Mouse (Mus musculus): ENCODE measurements around the gene Abhd14b. TPM values are rescaled to one million over a fixed set of nuclear protein-coding genes. Genes with fewer than 3 reads are reported as not detected.

The Abhd14b gene
- polyA plus RNA-seq, 1 experiment: 29.3 TPM

- no peaks in the 10 kb centered on the region for H3K27me3 ChIP-seq (ENCODE audit: control insufficient read depth, insufficient read depth, low read length)
- peaks cover 26% of the 10 kb centered on the region for H3K4me1 ChIP-seq (replicated peaks; ENCODE audit: control insufficient read depth, insufficient read depth, low read length)
- no peak for DNase-seq
- no peak overlapping the region for H3K4me3 ChIP-seq (ENCODE audit: control insufficient read depth, insufficient read depth, low read length)
- TF ChIP-seq CTCF (IDR thresholded peaks at IDR 0.05; ENCODE audit: borderline replicate concordance, control insufficient read depth, extremely low read depth, insufficient read depth, low read length, poor library complexity) (no peak), POLR2A (IDR thresholded peaks at IDR 0.05; ENCODE audit: control insufficient read depth, extremely low read depth, insufficient read depth, low read length, poor library complexity) (no peak)
- H3K36me3 ChIP-seq (ENCODE audit: control insufficient read depth, insufficient read depth, low read length): no peaks in the 10 kb centered on the region
- no peak overlapping the region for H3K27ac ChIP-seq (ENCODE audit: control insufficient read depth, insufficient read depth, low read length)
- WGBS: 95% methylated on average over 4 of the region's 4 CpGs
These were observed 25.1 kb downstream of the Abhd14b start for GRCm38 (mm10) chr9:106472321-106472720.

GRCm38 (mm10) chr9:106473081-106473752 is 26.0 kb downstream of the Abhd14b start:
- no peaks in the 10 kb centered on the region for H3K27me3 ChIP-seq (ENCODE audit: control insufficient read depth, insufficient read depth, low read length)
- no peak overlapping the region for H3K27ac ChIP-seq (ENCODE audit: control insufficient read depth, insufficient read depth, low read length)
- no peak for DNase-seq
- H3K4me3 ChIP-seq (ENCODE audit: control insufficient read depth, insufficient read depth, low read length): no peak overlapping the region
- peaks cover 35% of the 10 kb centered on the region for H3K4me1 ChIP-seq (replicated peaks; ENCODE audit: control insufficient read depth, insufficient read depth, low read length)
- H3K36me3 ChIP-seq (ENCODE audit: control insufficient read depth, insufficient read depth, low read length): no peaks in the 10 kb centered on the region
- WGBS: 96% methylated on average over 16 of the region's 16 CpGs
- TF ChIP-seq POLR2A (IDR thresholded peaks at IDR 0.05; ENCODE audit: control insufficient read depth, extremely low read depth, insufficient read depth, low read length, poor library complexity): no peak
- no peak for TF ChIP-seq CTCF (IDR thresholded peaks at IDR 0.05; ENCODE audit: borderline replicate concordance, control insufficient read depth, extremely low read depth, insufficient read depth, low read length, poor library complexity)

GRCm38 (mm10) chr9:106473753-106474105 is 26.5 kb downstream of the Abhd14b start:
- no peak for TF ChIP-seq CTCF (IDR thresholded peaks at IDR 0.05; ENCODE audit: borderline replicate concordance, control insufficient read depth, extremely low read depth, insufficient read depth, low read length, poor library complexity)
- no peak for TF ChIP-seq POLR2A (IDR thresholded peaks at IDR 0.05; ENCODE audit: control insufficient read depth, extremely low read depth, insufficient read depth, low read length, poor library complexity)
- Histone ChIP-seq H3K4me1 (replicated peaks; ENCODE audit: control insufficient read depth, insufficient read depth, low read length) (peaks cover 36% of the 10 kb centered on the region), H3K27me3 (ENCODE audit: control insufficient read depth, insufficient read depth, low read length) (no peaks in the 10 kb centered on the region), H3K27ac (ENCODE audit: control insufficient read depth, insufficient read depth, low read length) (no peak overlapping the region), H3K36me3 (ENCODE audit: control insufficient read depth, insufficient read depth, low read length) (no peaks in the 10 kb centered on the region), H3K4me3 (ENCODE audit: control insufficient read depth, insufficient read depth, low read length) (no peak overlapping the region)
- 99% methylated on average over 5 of the region's 5 CpGs for WGBS
- DNase-seq: no peak

GRCm38 (mm10) chr9:106474456-106474855 is 27.2 kb downstream of the Abhd14b start:
- peak; percentile 64 for DNase-seq
- no peaks in the 10 kb centered on the region for H3K36me3 ChIP-seq (ENCODE audit: control insufficient read depth, insufficient read depth, low read length)
- H3K27ac ChIP-seq (ENCODE audit: control insufficient read depth, insufficient read depth, low read length): no peak overlapping the region
- no peak overlapping the region for H3K4me3 ChIP-seq (ENCODE audit: control insufficient read depth, insufficient read depth, low read length)
- TF ChIP-seq CTCF (IDR thresholded peaks at IDR 0.05; ENCODE audit: borderline replicate concordance, control insufficient read depth, extremely low read depth, insufficient read depth, low read length, poor library complexity) (peak; percentile 52; the same call in 1 of the 2 replicates), POLR2A (IDR thresholded peaks at IDR 0.05; ENCODE audit: control insufficient read depth, extremely low read depth, insufficient read depth, low read length, poor library complexity) (no peak)
- peaks cover 35% of the 10 kb centered on the region for H3K4me1 ChIP-seq (replicated peaks; ENCODE audit: control insufficient read depth, insufficient read depth, low read length)
- H3K27me3 ChIP-seq (ENCODE audit: control insufficient read depth, insufficient read depth, low read length): no peaks in the 10 kb centered on the region
- WGBS: 48% methylated on average over 6 of the region's 6 CpGs

GRCm38 (mm10) chr9:106475046-106475445 is 27.8 kb downstream of the Abhd14b start:
- H3K27ac ChIP-seq (ENCODE audit: control insufficient read depth, insufficient read depth, low read length): no peak overlapping the region
- peaks cover 31% of the 10 kb centered on the region for H3K4me1 ChIP-seq (replicated peaks; ENCODE audit: control insufficient read depth, insufficient read depth, low read length)
- no peaks in the 10 kb centered on the region for H3K27me3 ChIP-seq (ENCODE audit: control insufficient read depth, insufficient read depth, low read length)
- no peaks in the 10 kb centered on the region for H3K36me3 ChIP-seq (ENCODE audit: control insufficient read depth, insufficient read depth, low read length)
- TF ChIP-seq POLR2A (IDR thresholded peaks at IDR 0.05; ENCODE audit: control insufficient read depth, extremely low read depth, insufficient read depth, low read length, poor library complexity): no peak
- TF ChIP-seq CTCF (IDR thresholded peaks at IDR 0.05; ENCODE audit: borderline replicate concordance, control insufficient read depth, extremely low read depth, insufficient read depth, low read length, poor library complexity): no peak
- peak; percentile 32 for DNase-seq
- 78% methylated on average over 7 of the region's 7 CpGs for WGBS
- no peak overlapping the region for H3K4me3 ChIP-seq (ENCODE audit: control insufficient read depth, insufficient read depth, low read length)

GRCm38 (mm10) chr9:106475663-106476001 is 28.4 kb downstream of the Abhd14b start, which contains the start of gene Rrp9:
Gene Rrp9, plus strand, starts transcription at chr9:106475963.
- Histone ChIP-seq H3K27me3 (ENCODE audit: control insufficient read depth, insufficient read depth, low read length) (no peaks in the 10 kb centered on the region), H3K36me3 (ENCODE audit: control insufficient read depth, insufficient read depth, low read length) (no peaks in the 10 kb centered on the region), H3K4me1 (replicated peaks; ENCODE audit: control insufficient read depth, insufficient read depth, low read length) (peaks cover 31% of the 10 kb centered on the region), H3K4me3 (ENCODE audit: control insufficient read depth, insufficient read depth, low read length) (peak within 1 kb of the TSS; percentile 46), H3K27ac (ENCODE audit: control insufficient read depth, insufficient read depth, low read length) (peak within 1 kb of the TSS; percentile 66)
- DNase-seq: no peak
- no peak for TF ChIP-seq CTCF (IDR thresholded peaks at IDR 0.05; ENCODE audit: borderline replicate concordance, control insufficient read depth, extremely low read depth, insufficient read depth, low read length, poor library complexity)
- TF ChIP-seq POLR2A (IDR thresholded peaks at IDR 0.05; ENCODE audit: control insufficient read depth, extremely low read depth, insufficient read depth, low read length, poor library complexity): no peak
- 29% methylated on average over 10 of the region's 10 CpGs for WGBS
